Mouse (Mus musculus): ENCODE measurements around the gene Dazap2.

DNA sequence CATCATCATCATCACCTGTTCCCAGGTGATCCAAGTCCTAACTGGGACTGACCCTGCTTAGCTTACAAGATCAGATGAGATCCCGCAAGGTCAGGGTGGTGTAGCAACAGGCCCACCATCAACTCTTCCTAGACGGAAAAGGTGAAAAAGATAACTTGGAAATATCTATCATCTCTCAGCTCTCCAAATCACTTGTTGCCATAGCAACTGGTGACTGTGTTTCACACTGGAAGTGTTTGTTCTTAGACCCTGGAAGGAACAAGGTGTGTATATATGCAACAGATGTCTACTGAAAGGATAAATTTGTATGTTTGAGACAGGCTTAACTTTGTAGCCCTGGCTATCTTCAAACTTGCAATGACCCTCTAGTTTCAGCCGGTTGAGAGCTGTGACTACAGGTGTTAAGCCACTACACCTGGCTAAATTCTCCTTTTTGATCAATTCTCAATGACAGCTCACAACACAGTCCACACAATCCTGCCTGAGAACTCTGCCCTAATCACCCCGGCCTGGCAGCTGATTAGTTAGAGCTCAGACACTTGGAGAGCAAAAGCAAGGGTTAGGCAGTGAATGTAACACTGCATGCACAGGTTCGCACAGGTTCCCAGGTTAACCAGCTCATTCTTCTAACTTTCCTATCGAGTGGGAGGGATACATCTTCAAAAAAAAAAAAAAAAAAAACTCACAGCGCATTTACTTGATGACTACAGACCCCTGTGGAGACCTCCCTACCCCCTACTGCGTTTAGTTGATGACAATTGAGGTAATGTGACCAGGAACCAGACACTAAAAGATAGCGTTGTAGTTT is 50.5 kb downstream of the Dazap2 start:
- no peak for TF ChIP-seq CTCF (IDR thresholded peaks at IDR 0.05; ENCODE audit: control insufficient read depth, insufficient read depth, low read length)
- no peak for TF ChIP-seq POLR2A (IDR thresholded peaks at IDR 0.05; ENCODE audit: borderline replicate concordance, control insufficient read depth, low read depth, low read length)
